Mouse (Mus musculus): ENCODE measurements around the gene Adcy2.
A peak's percentile ranks its signal among the peaks of the same experiment; 100 is the strongest.

Adcy2 gene

GRCm38 (mm10) chr13:68998918-68999801, at the start of gene Adcy2:
Adcy2 (minus strand) TSS chr13:68999541.
- DNase-seq (ENCODE audit: low spot score), result no peak

GRCm38 (mm10) chr13:69036991-69037597, 37.8 kb upstream of the Adcy2 start:
- DNase-seq (ENCODE audit: low spot score), result no peak

- no peak for DNase-seq (ENCODE audit: low spot score)
Measured at GRCm38 (mm10) chr13:69034621-69035020, 35.3 kb upstream of the Adcy2 start.

GRCm38 (mm10) chr13:69033532-69033931, 34.2 kb upstream of the Adcy2 start:
- no peak for DNase-seq (ENCODE audit: low spot score)

GRCm38 (mm10) chr13:69029078-69029757, 29.9 kb upstream of the Adcy2 start:
- DNase-seq (ENCODE audit: low spot score), result no peak

- DNase-seq (ENCODE audit: low spot score), result no peak
Measured at GRCm38 (mm10) chr13:69024964-69025363, 25.6 kb upstream of the Adcy2 start.

GRCm38 (mm10) chr13:69023239-69023638, 23.9 kb upstream of the Adcy2 start:
- DNase-seq (ENCODE audit: low spot score), result no peak

GRCm38 (mm10) chr13:69020574-69020973, 21.2 kb upstream of the Adcy2 start:
- no peak for DNase-seq (ENCODE audit: low spot score)

GRCm38 (mm10) chr13:69006915-69007314, 7.6 kb upstream of the Adcy2 start:
- DNase-seq (ENCODE audit: low spot score), result no peak

GRCm38 (mm10) chr13:69006091-69006490, 6.8 kb upstream of the Adcy2 start:
- no peak for DNase-seq (ENCODE audit: low spot score)

GRCm38 (mm10) chr13:69004406-69004805, 5.1 kb upstream of the Adcy2 start:
- no peak for DNase-seq (ENCODE audit: low spot score)

- no peak for DNase-seq (ENCODE audit: low spot score)
Measured at GRCm38 (mm10) chr13:69002631-69003030, 3.3 kb upstream of the Adcy2 start.

GRCm38 (mm10) chr13:69002173-69002572, 2.8 kb upstream of the Adcy2 start:
- peak; percentile 40 for DNase-seq (ENCODE audit: low spot score)

- no peak for DNase-seq (ENCODE audit: low spot score)
Measured at GRCm38 (mm10) chr13:68999826-69000225, 485 bp upstream of the Adcy2 start.

- DNase-seq (ENCODE audit: low spot score), result no peak
Measured at GRCm38 (mm10) chr13:68998558-68998917, 803 bp downstream of the Adcy2 start.

- no peak for DNase-seq (ENCODE audit: low spot score)
Measured at GRCm38 (mm10) chr13:68997821-68998551, 1.4 kb downstream of the Adcy2 start.

GRCm38 (mm10) chr13:68997386-68997785, 2.0 kb downstream of the Adcy2 start:
- no peak for DNase-seq (ENCODE audit: low spot score)

- peak; percentile 53 for DNase-seq (ENCODE audit: low spot score)
Measured at GRCm38 (mm10) chr13:68996661-68997060, 2.7 kb downstream of the Adcy2 start.

- DNase-seq (ENCODE audit: low spot score), result no peak
Measured at GRCm38 (mm10) chr13:68985789-68986188, 13.6 kb downstream of the Adcy2 start.

GRCm38 (mm10) chr13:68984000-68984399, 15.3 kb downstream of the Adcy2 start:
- DNase-seq (ENCODE audit: low spot score), result no peak

- DNase-seq (ENCODE audit: low spot score), result no peak
Measured at GRCm38 (mm10) chr13:68981048-68981447, 18.3 kb downstream of the Adcy2 start.

GRCm38 (mm10) chr13:68973143-68973542, 26.2 kb downstream of the Adcy2 start:
- no peak for DNase-seq (ENCODE audit: low spot score)

Measured in MN1 (cell line).